Mouse (Mus musculus) erythroblast, embryonic 14.5 days (primary cell): Measurements from ENCODE around the gene Adgrf5. TPM values are rescaled to one million over a fixed set of nuclear protein-coding genes. Genes with fewer than 3 reads are reported as not detected.

ENCODE experiments used
- H3K27me3 ChIP-seq: 2 replicates; pipeline ENCODE4 v1.6.1; 2012; ENCODE audit warnings: inconsistent platforms; ENCODE audit not compliant: control insufficient read depth
- H3K36me3 ChIP-seq: 2 replicates; pipeline ENCODE4 v1.6.1; 2012; ENCODE audit warnings: mild to moderate bottlenecking, inconsistent platforms; ENCODE audit not compliant: control insufficient read depth
- H3K4me1 ChIP-seq: 2 replicates; pipeline ENCODE4 v1.6.1; 2012; ENCODE audit warnings: inconsistent platforms; ENCODE audit not compliant: control insufficient read depth
- H3K4me3 ChIP-seq: replicated peaks from 2 replicates; pipeline ENCODE3; 2012; ENCODE audit warnings: moderate library complexity, mild to moderate bottlenecking, inconsistent platforms
- H3K9me3 ChIP-seq: 2 replicates; pipeline ENCODE4 v1.6.1; 2012; ENCODE audit warnings: low read length, inconsistent platforms, mixed read lengths; ENCODE audit not compliant: control insufficient read depth
- GATA1 ChIP-seq: IDR thresholded peaks from 2 replicates; pipeline ENCODE4 v1.6.1; 2012; ENCODE audit warnings: low read length, inconsistent platforms, mixed read lengths
- TAL1 ChIP-seq: IDR thresholded peaks from 3 replicates; pipeline ENCODE4 v1.6.1; 2012; ENCODE audit warnings: low read length, inconsistent platforms, mixed read lengths
- polyA plus RNA-seq: library from polyadenylated mRNA; stranded (reverse); fragments of >175 nt; gene quantifications from 2 replicates; pipeline ENCODE4 v1.2.3, GENCODE M21; 2012

Gene Adgrf5
- polyA plus RNA-seq = not detected in 2 replicates

- peaks cover 61% of the 10 kb centered on the region for H3K27me3 ChIP-seq
- no peak within 1 kb of the TSS for H3K4me3 ChIP-seq
These were observed at the start of gene Adgrf5 for GRCm38 (mm10) chr17:43359826-43360619. Gene Adgrf5 (plus strand): TSS chr17:43360451.

GRCm38 (mm10) chr17:43325986-43326671 lies 34.1 kb upstream of the Adgrf5 start:
- no peaks in the 10 kb centered on the region for H3K27me3 ChIP-seq
- no peak for TF ChIP-seq TAL1
- no peak for TF ChIP-seq GATA1
- H3K4me3 ChIP-seq = no peak overlapping the region
- H3K9me3 ChIP-seq = peaks cover 3% of the 10 kb centered on the region
- peaks cover 57% of the 10 kb centered on the region for H3K4me1 ChIP-seq
- H3K36me3 ChIP-seq = no peaks in the 10 kb centered on the region; the same call in 1 of the 2 replicates

More at GRCm38 (mm10) chr17:43359826-43360619, at the start of gene Adgrf5:
- no peaks in the 10 kb centered on the region for H3K36me3 ChIP-seq
- no peaks in the 10 kb centered on the region for H3K4me1 ChIP-seq
- TF ChIP-seq GATA1 = no peak
- no peak for TF ChIP-seq TAL1
- H3K9me3 ChIP-seq = no peaks in the 10 kb centered on the region

- Histone ChIP-seq H3K4me1 (peaks cover 66% of the 10 kb centered on the region), H3K4me3 (peak overlapping the region; percentile 45), H3K9me3 (peaks cover 3% of the 10 kb centered on the region), H3K36me3 (no peaks in the 10 kb centered on the region), H3K27me3 (no peaks in the 10 kb centered on the region)
- no peak for TF ChIP-seq GATA1
- TF ChIP-seq TAL1 = no peak
These were observed 33.2 kb upstream of the Adgrf5 start for GRCm38 (mm10) chr17:43326726-43327700.

- Histone ChIP-seq H3K9me3 (peaks cover 3% of the 10 kb centered on the region), H3K27me3 (no peaks in the 10 kb centered on the region), H3K36me3 (no peaks in the 10 kb centered on the region), H3K4me3 (no peak overlapping the region), H3K4me1 (peaks cover 72% of the 10 kb centered on the region)
- TF ChIP-seq GATA1 = peak; percentile 20; the same call in 1 of the 2 replicates
- no peak for TF ChIP-seq TAL1
These were observed 32.4 kb upstream of the Adgrf5 start for GRCm38 (mm10) chr17:43327810-43328209.

GRCm38 (mm10) chr17:43329216-43329615 lies 31.0 kb upstream of the Adgrf5 start:
- Histone ChIP-seq H3K4me3 (no peak overlapping the region), H3K27me3 (no peaks in the 10 kb centered on the region), H3K36me3 (no peaks in the 10 kb centered on the region), H3K9me3 (no peaks in the 10 kb centered on the region), H3K4me1 (peaks cover 75% of the 10 kb centered on the region)
- TF ChIP-seq GATA1 (no peak), TAL1 (no peak)

GRCm38 (mm10) chr17:43329761-43330183 lies 30.5 kb upstream of the Adgrf5 start:
- Histone ChIP-seq H3K9me3 (no peaks in the 10 kb centered on the region), H3K36me3 (no peaks in the 10 kb centered on the region), H3K4me1 (peaks cover 76% of the 10 kb centered on the region), H3K27me3 (no peaks in the 10 kb centered on the region), H3K4me3 (peak overlapping the region; percentile 15)
- TF ChIP-seq TAL1 = peak; percentile 69
- no peak; the same call in 1 of the 2 replicates for TF ChIP-seq GATA1

- Histone ChIP-seq H3K9me3 (no peaks in the 10 kb centered on the region), H3K4me3 (no peak overlapping the region), H3K36me3 (no peaks in the 10 kb centered on the region), H3K27me3 (no peaks in the 10 kb centered on the region), H3K4me1 (peaks cover 54% of the 10 kb centered on the region)
- no peak for TF ChIP-seq TAL1
- TF ChIP-seq GATA1 = no peak
These were observed 27.6 kb upstream of the Adgrf5 start for GRCm38 (mm10) chr17:43332686-43333085.

- peaks cover 40% of the 10 kb centered on the region for H3K4me1 ChIP-seq
- no peaks in the 10 kb centered on the region for H3K27me3 ChIP-seq
- no peak overlapping the region for H3K4me3 ChIP-seq
- TF ChIP-seq GATA1 = no peak
- TF ChIP-seq TAL1 = no peak
- H3K36me3 ChIP-seq = no peaks in the 10 kb centered on the region
- H3K9me3 ChIP-seq = no peaks in the 10 kb centered on the region
These were observed 26.2 kb upstream of the Adgrf5 start for GRCm38 (mm10) chr17:43334074-43334473.

- Histone ChIP-seq H3K4me1 (peaks cover 6% of the 10 kb centered on the region), H3K4me3 (no peak overlapping the region), H3K36me3 (no peaks in the 10 kb centered on the region), H3K9me3 (no peaks in the 10 kb centered on the region), H3K27me3 (no peaks in the 10 kb centered on the region)
- TF ChIP-seq GATA1 (no peak), TAL1 (no peak)
These were observed 22.6 kb upstream of the Adgrf5 start for GRCm38 (mm10) chr17:43337643-43338042.
